In the genomic region with DNA sequence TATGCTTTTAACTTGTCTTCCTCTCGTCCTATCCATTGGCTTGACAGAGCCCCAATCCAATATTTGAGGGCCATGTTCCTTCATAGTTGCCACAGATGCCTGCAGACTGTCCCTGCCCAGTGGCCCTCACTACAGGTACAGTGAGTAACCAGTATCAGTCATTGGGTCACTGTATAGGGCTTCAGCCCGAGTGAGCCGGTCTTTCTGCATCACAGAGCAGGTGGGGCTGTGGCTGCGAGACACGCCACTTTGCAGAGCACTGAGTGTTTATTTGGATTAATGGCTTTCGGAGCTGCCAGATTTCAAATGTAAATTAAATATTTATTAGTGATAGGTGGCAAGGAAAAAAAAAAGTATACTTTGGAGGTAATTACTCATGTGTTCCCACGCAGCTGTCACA, we compare ENCODE assay signal across 20 mouse cellular contexts.
"Had no signal": no experiment of that assay in that cellular context is flagged by ENCODE, and none has a peak within 500 bp of the region (broad histone marks: within the 10 kb centered on the region; RNA-seq: fewer than 3 reads in every experiment).

No protein-coding gene starts in this region.

- H3K36me3 ChIP-seq: liver, embryonic 13.5 days; liver, embryonic 15.5 days; lung, embryonic 15.5 days; midbrain, embryonic 13.5 days; midbrain, embryonic 15.5 days; neural tube, embryonic 12.5 days; stomach, embryonic 15.5 days had no signal

- H3K9me3 ChIP-seq: liver, embryonic 13.5 days; liver, embryonic 15.5 days; lung, embryonic 15.5 days; midbrain, embryonic 13.5 days; midbrain, embryonic 15.5 days; neural tube, embryonic 12.5 days; stomach, embryonic 15.5 days had no signal

- H3K4me2 ChIP-seq: liver, embryonic 13.5 days; liver, embryonic 15.5 days; lung, embryonic 15.5 days; midbrain, embryonic 11.5 days; midbrain, embryonic 13.5 days; midbrain, embryonic 15.5 days; neural tube, embryonic 12.5 days; stomach, embryonic 15.5 days had no signal

- H3K4me3 ChIP-seq: liver, embryonic 13.5 days; liver, embryonic 15.5 days; lung, embryonic 15.5 days; megakaryocyte, embryonic 14.5 days; midbrain, embryonic 13.5 days; midbrain, embryonic 15.5 days; neural tube, embryonic 12.5 days; stomach, embryonic 15.5 days had no signal

- DNase-seq: liver, embryonic 13.5 days; liver, postnatal 0 days; lung, adult 2 months; lung, postnatal 14 days; lung, postnatal 36 days; right cerebral cortex, postnatal 25 days; spleen, adult 18-20 months; thymus, adult 2 months; thymus, postnatal 25 days; thymus, postnatal 4 days had no signal

- H3K27me3 ChIP-seq: liver, embryonic 13.5 days; liver, embryonic 15.5 days; lung, embryonic 15.5 days; megakaryocyte, embryonic 14.5 days; midbrain, embryonic 13.5 days; midbrain, embryonic 15.5 days; neural tube, embryonic 12.5 days; stomach, embryonic 15.5 days had no signal

- H3K4me1 ChIP-seq: liver, embryonic 13.5 days; liver, embryonic 15.5 days; lung, embryonic 15.5 days; megakaryocyte, embryonic 14.5 days; midbrain, embryonic 13.5 days; midbrain, embryonic 15.5 days; neural tube, embryonic 12.5 days; stomach, embryonic 15.5 days had no signal

- H3K9ac ChIP-seq: liver, embryonic 13.5 days; liver, embryonic 15.5 days; liver, postnatal 0 days; lung, embryonic 15.5 days; midbrain, embryonic 13.5 days; midbrain, embryonic 15.5 days; neural tube, embryonic 12.5 days; stomach, embryonic 15.5 days had no signal

- H3K27ac ChIP-seq: liver, embryonic 13.5 days; liver, embryonic 15.5 days; lung, embryonic 15.5 days; macrophage; midbrain, embryonic 13.5 days; midbrain, embryonic 15.5 days; neural tube, embryonic 12.5 days; stomach, embryonic 15.5 days had no signal

- ATAC-seq: liver, postnatal 0 days; lung, postnatal 0 days; midbrain, embryonic 13.5 days; midbrain, embryonic 15.5 days had no signal
